Mouse (Mus musculus): ENCODE results near the gene Trim75. TPM values are rescaled to one million over a fixed set of nuclear protein-coding genes. Genes with fewer than 3 reads are reported as not detected.
A peak's percentile ranks its signal among the peaks of the same experiment; 100 is the strongest.

The Trim75 gene
- polyA plus RNA-seq, 1 experiment from 2014 or later: 0.15 TPM

- in situ Hi-C loops (cut with MboI; ENCODE audit: low pct_unique_long_range_greater_than_20kb): loop anchor here (5.0 to 25.0 kb wide), 7 partner anchors 93 to 923 kb away; partner anchors contain the start of genes Cpe, Klhl2, Msmo1 and Tll1
- POLR2A ChIA-PET: interaction anchor here (0.6 kb wide), 1 partner anchor 176 kb away, joined by 4 read pairs; no protein-coding TSS in a partner anchor
Observed at GRCm38 (mm10) chr8:64944831-64945230, 42.8 kb downstream of the Trim75 start.

DNA sequence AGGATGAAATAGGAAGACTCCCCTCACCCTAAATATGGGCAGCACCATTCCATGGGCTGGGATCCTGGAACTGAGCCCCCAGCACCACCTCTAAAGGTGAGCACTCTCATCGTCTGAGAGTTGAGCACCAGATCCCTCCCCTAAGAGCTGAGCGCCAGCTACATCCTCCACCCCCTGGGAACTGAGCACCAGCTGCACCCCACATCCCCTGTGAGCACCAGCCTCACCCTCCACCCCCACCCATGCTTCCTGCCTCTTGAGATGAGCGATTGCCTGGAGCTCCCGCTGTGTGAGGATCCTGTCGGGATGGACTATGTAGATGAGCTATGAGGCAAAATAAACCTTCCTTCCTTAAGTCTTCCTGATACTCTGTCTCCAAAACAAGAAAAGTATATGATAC, 44.7 kb downstream of the Trim75 start:
- ATAC-seq (no peak), DNase-seq (ENCODE audit: low read depth, low spot score) (no peak)
- CTCF ChIA-PET: interaction anchor here (1.0 to 1.3 kb wide), 3 partner anchors 12 to 105 kb away, joined by 3 to 5 read pairs (median 4); no protein-coding TSS in a partner anchor
- H3K27me3 ChIP-seq: no peaks in the 10 kb centered on the region
- TF ChIP-seq CTCF (IDR thresholded peaks at IDR 0.05): no peak
- POLR2A ChIA-PET: no interaction called here
- in situ Hi-C loops (cut with MboI; ENCODE audit: low pct_unique_long_range_greater_than_20kb): loop anchor here (5.0 to 25.0 kb wide), 7 partner anchors 91 to 921 kb away; partner anchors contain the start of genes Cpe, Klhl2, Msmo1 and Tll1

More at GRCm38 (mm10) chr8:64944831-64945230, 42.8 kb downstream of the Trim75 start:
- peak; percentile 54 for TF ChIP-seq CTCF (IDR thresholded peaks at IDR 0.05)
- CTCF ChIA-PET: interaction anchor here (1.1 kb wide), 1 partner anchor 247 kb away, joined by 3 read pairs; no protein-coding TSS in a partner anchor
- H3K27me3 ChIP-seq: no peaks in the 10 kb centered on the region
- no peak for DNase-seq (ENCODE audit: low read depth, low spot score)
- no peak for ATAC-seq

DNA sequence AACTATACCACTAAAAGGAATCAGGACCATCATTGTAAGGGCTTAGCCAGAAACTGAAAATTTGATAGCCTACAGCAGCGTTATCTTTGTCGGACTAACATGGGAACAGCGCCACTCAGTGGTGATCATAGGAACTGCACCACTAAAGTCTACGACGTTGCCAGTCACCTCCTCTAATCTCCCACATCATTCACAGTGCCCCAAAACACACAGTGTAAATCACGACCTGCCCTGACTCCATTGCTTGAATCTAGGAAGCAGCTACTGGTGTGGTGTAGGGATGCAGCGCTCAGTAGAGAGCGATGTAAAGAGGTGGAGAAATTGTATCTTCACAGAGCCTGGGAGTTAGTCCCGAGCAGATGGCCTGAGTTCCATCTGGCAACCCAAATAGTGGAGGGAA, 46.1 kb downstream of the Trim75 start:
- ChIA-PET POLR2A (no interaction called here), CTCF (interaction anchor here (0.7 to 2.0 kb wide), 13 partner anchors 10 to 326 kb away, joined by 3 to 7 read pairs (median 4); no protein-coding TSS in a partner anchor)
- ATAC-seq (peak; percentile 68), DNase-seq (ENCODE audit: low read depth, low spot score) (no peak)
- no peaks in the 10 kb centered on the region for H3K27me3 ChIP-seq
- peak; percentile 87 for TF ChIP-seq CTCF (IDR thresholded peaks at IDR 0.05)
- in situ Hi-C loops (cut with MboI; ENCODE audit: low pct_unique_long_range_greater_than_20kb): loop anchor here (5.0 to 25.0 kb wide), 7 partner anchors 89 to 919 kb away; partner anchors contain the start of genes Cpe, Klhl2, Msmo1 and Tll1

DNA sequence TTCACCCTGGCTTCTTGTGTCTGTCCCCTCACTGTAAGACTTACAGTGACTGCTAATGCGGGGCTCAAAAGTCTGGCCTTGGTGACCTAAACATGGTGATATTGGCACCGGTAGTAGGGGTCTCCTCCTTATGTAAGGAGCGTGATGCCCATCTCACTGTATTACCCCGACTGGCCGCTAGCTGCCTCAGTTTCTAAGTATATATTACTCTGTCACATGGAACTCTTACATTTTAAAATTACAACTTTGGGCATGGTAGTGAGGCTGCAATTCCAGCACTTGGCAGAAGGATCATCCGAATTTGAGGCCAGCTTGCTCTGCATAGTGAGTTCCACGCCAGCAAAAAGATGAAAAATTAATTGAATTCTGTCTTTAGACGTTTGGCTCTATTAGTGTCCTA, 46.6 kb downstream of the Trim75 start:
- ATAC-seq: no peak
- POLR2A ChIA-PET: no interaction called here
- CTCF ChIA-PET: interaction anchor here (0.7 to 2.0 kb wide), 11 partner anchors 10 to 326 kb away, joined by 3 to 7 read pairs (median 4); no protein-coding TSS in a partner anchor

DNA sequence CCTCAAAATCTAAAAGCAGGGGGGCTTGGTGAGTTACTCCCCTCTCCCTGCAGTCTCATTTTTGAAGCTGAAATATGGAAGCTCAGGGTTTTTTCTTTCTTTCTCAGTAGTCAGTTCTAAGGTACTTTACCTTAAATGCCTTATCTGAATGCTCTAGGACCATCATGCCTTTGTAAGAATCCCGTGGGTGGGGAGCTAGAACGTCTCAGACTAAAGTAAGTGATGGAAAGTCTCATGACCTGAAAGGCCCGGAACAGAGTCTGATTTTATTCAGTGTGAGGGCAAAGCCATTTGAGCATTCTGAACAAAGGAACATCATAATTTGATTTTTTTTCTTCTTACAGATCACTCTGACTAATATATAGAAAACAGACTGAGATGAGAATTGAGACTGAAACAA, 52.6 kb downstream of the Trim75 start:
- ATAC-seq (no peak), DNase-seq (ENCODE audit: low read depth, low spot score) (no peak)
- ChIA-PET CTCF (interaction anchor here (1.0 kb wide), 1 partner anchor 243 kb away, joined by 3 read pairs; no protein-coding TSS in a partner anchor), POLR2A (interaction anchor here (0.8 kb wide), 1 partner anchor 172 kb away, joined by 4 read pairs; no protein-coding TSS in a partner anchor)
- no peaks in the 10 kb centered on the region for H3K27me3 ChIP-seq
- in situ Hi-C loops (cut with MboI; ENCODE audit: low pct_unique_long_range_greater_than_20kb): loop anchor here (25.0 kb wide), 1 partner anchor 723 kb away; the partner anchor contains the start of gene Tll1
- no peak for TF ChIP-seq CTCF (IDR thresholded peaks at IDR 0.05)

More for the DNA sequence above, 46.6 kb downstream of the Trim75 start:
- TF ChIP-seq CTCF (IDR thresholded peaks at IDR 0.05): no peak
- no peaks in the 10 kb centered on the region for H3K27me3 ChIP-seq
- in situ Hi-C loops (cut with MboI; ENCODE audit: low pct_unique_long_range_greater_than_20kb): loop anchor here (5.0 to 25.0 kb wide), 7 partner anchors 89 to 919 kb away; partner anchors contain the start of genes Cpe, Klhl2, Msmo1 and Tll1
- no peak for DNase-seq (ENCODE audit: low read depth, low spot score)

Other genes with a start within 250 kb of the Trim75 start
- 30.3 TPM for gene Klhl2, start 137.8 kb downstream of the Trim75 start, polyA plus RNA-seq (2021)
- gene Tmem192, start 40.6 kb downstream of the Trim75 start, polyA plus RNA-seq (2021): 57.9 TPM
- 1.8 TPM for gene Trim61, start 30.7 kb upstream of the Trim75 start, polyA plus RNA-seq (2021)
- gene Trim60, start 30.8 kb upstream of the Trim75 start, polyA plus RNA-seq (2021): 0.35 TPM
- gene Apela, start 49.5 kb upstream of the Trim75 start, polyA plus RNA-seq (2021): 59.2 TPM
- gene Gm10663, start 87.2 kb upstream of the Trim75 start, polyA plus RNA-seq (2021): not detected
- not detected for gene BC030870, start 141.7 kb upstream of the Trim75 start, polyA plus RNA-seq (2021)